Mouse (Mus musculus) G1E (cell line): ENCODE measurements at regions not wholly inside any gene's neighbourhood (a gene's known extent, or its start where the extent isn't known, plus 50 kb on each side); places are given as distances from the start of the nearest gene placed in this dataset.
"Not testable (repeated sequence)": the region's sequence is repeated elsewhere in the genome, so short reads cannot be mapped to it uniquely, and the experiment has no call there.

Experiments
- ATAC-seq: 2 replicates; pipeline ENCODE4 v1.8.0; 2016; ENCODE audit warnings: mild to moderate bottlenecking; ENCODE audit not compliant: insufficient number of reproducible peaks, poor library complexity, low FRiP score, severe bottlenecking; ENCODE audit errors: extremely low read depth
- DNase-seq: peaks from one replicate; pipeline ENCODE4 v3.0.0; 2012; ENCODE audit warnings: low spot score
- H3K27me3 ChIP-seq: 2 replicates; pipeline ENCODE4 v1.6.1; 2012; ENCODE audit warnings: mild to moderate bottlenecking, low read length, inconsistent platforms; ENCODE audit not compliant: insufficient read depth
- H3K36me3 ChIP-seq: replicated peaks from 2 replicates; pipeline ENCODE3; 2012; ENCODE audit warnings: mild to moderate bottlenecking, inconsistent platforms
- H3K4me1 ChIP-seq: 2 replicates; pipeline ENCODE4 v1.6.1; 2012; ENCODE audit warnings: low read depth, low read length, inconsistent platforms, mixed read lengths; ENCODE audit not compliant: insufficient read depth
- H3K4me3 ChIP-seq: 2 replicates; pipeline ENCODE4 v1.5.1; 2012; ENCODE audit warnings: low read depth, mild to moderate bottlenecking, inconsistent platforms, low read length, moderate library complexity, mixed read lengths
- H3K9me3 ChIP-seq: replicated peaks from 2 replicates; pipeline ENCODE4 v1.6.1; 2012; ENCODE audit warnings: inconsistent platforms
- CTCF ChIP-seq: IDR thresholded peaks from 2 replicates; pipeline ENCODE4 v1.5.1; 2012; ENCODE audit warnings: low read depth, low read length, inconsistent platforms, mixed read lengths
- GATA1 ChIP-seq: IDR thresholded peaks from 2 replicates; pipeline ENCODE4 v1.6.1; 2012; ENCODE audit warnings: borderline replicate concordance, low read length, inconsistent platforms, mixed read lengths
- GATA2 ChIP-seq: IDR thresholded peaks from 2 replicates; pipeline ENCODE4 v1.6.1; 2012; ENCODE audit warnings: low read depth, low read length, inconsistent platforms, borderline replicate concordance
- POLR2AphosphoS5 ChIP-seq: IDR thresholded peaks from 2 replicates; pipeline ENCODE4 v1.6.1; 2012; ENCODE audit warnings: low read depth, low read length, inconsistent platforms; ENCODE audit not compliant: insufficient replicate concordance
- TAL1 ChIP-seq: conservative IDR thresholded peaks from 2 replicates; pipeline ENCODE4 v1.6.1; 2012; ENCODE audit warnings: low read depth, low read length, inconsistent platforms, mixed read lengths

- H3K4me3 ChIP-seq: no peak overlapping the region
- ATAC-seq (no peak), DNase-seq (no peak)
- no peaks in the 10 kb centered on the region for H3K9me3 ChIP-seq
- no peaks in the 10 kb centered on the region for H3K36me3 ChIP-seq
- no peak for TF ChIP-seq POLR2AphosphoS5
- TF ChIP-seq CTCF: no peak
- TF ChIP-seq GATA2: no peak
- TF ChIP-seq GATA1: no peak
- no peak for TF ChIP-seq TAL1
- H3K27me3 ChIP-seq: 0 out of 2 replicates have a peak, but pooled peaks cover 6% of the 10 kb centered on the region
- no peaks in the 10 kb centered on the region for H3K4me1 ChIP-seq
Observed at GRCm38 (mm10) chr13:80992342-80992741, 109.2 kb downstream of the Arrdc3 start.

DNA sequence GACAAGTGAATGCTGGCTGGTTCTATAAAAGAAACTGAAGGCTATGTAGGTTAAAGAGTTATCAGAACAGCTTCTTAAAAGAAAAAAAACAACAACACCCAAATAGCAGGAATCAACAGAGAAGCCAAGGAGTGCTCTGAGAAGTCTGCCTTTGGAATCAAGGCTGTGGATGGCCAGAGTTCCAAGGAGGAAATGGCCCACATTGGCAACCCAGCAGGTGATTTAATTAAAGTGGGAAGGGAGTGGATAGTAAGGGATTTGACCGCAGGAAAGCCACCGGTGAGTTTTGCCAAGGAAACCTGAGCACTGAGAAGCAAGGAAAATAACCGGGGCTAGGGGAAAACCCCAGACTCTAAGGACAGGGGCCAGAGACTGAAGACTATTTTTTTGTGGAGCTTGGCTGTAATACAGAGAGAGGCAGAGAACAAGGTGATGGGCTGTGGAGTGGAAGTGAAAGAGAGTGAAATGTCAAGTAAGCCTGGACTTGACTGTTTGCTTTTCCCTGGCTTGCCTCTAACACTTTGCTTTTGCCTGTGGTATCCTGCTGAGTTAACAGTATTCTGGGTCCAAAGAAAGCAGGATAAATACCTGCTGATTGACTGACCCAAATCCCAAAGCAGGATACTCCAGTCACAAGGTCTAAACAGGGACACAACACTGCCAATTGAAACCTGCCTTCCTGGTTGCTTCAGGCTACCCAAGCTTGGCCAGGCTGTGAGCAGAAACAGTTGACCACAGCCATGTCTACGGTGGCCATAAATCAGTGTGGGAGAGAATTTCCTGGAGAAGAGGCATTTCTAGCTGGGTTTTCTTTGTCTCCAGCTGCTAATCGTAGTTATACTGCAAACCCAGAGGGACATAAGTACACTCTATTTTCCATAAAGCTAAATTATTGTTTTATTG lies 125.9 kb downstream of the Arrdc3 start:
- TF ChIP-seq GATA1 (no peak), POLR2AphosphoS5 (no peak), TAL1 (no peak), CTCF (no peak), GATA2 (no peak)
- no peak for ATAC-seq
- DNase-seq: no peak
- H3K27me3 ChIP-seq: peaks cover 3% of the 10 kb centered on the region; the same call in 1 of the 2 replicates
- H3K4me3 ChIP-seq: no peak overlapping the region
- H3K36me3 ChIP-seq: no peaks in the 10 kb centered on the region
- no peaks in the 10 kb centered on the region for H3K4me1 ChIP-seq
- H3K9me3 ChIP-seq: no peaks in the 10 kb centered on the region

DNA sequence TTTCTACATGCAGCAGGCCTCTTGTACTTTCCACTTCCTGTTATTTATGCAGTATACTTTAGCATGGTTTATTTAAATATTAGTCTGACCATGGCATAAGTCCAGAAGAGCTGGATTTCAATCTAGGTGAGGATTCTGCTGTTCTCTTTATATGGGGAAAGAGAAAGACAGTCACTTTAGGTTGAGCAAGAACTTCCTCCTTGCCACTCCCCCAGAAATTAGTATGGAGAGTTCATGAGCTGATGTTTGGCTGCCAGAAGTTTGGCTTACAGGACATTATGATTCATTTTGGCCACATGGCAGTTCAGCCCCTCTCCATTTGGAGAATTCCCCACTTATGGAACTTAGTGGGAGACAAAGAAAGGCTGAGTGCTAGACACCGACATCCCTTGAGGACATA lies 130.8 kb downstream of the Arrdc3 start:
- Histone ChIP-seq H3K27me3 (peaks cover 3% of the 10 kb centered on the region; the same call in 1 of the 2 replicates), H3K4me1 (no peaks in the 10 kb centered on the region), H3K36me3 (no peaks in the 10 kb centered on the region), H3K4me3 (no peak overlapping the region), H3K9me3 (no peaks in the 10 kb centered on the region)
- TF ChIP-seq TAL1: no peak
- TF ChIP-seq GATA2: no peak
- no peak for TF ChIP-seq CTCF
- no peak for TF ChIP-seq GATA1
- TF ChIP-seq POLR2AphosphoS5: no peak
- ATAC-seq: no peak
- no peak for DNase-seq

DNA sequence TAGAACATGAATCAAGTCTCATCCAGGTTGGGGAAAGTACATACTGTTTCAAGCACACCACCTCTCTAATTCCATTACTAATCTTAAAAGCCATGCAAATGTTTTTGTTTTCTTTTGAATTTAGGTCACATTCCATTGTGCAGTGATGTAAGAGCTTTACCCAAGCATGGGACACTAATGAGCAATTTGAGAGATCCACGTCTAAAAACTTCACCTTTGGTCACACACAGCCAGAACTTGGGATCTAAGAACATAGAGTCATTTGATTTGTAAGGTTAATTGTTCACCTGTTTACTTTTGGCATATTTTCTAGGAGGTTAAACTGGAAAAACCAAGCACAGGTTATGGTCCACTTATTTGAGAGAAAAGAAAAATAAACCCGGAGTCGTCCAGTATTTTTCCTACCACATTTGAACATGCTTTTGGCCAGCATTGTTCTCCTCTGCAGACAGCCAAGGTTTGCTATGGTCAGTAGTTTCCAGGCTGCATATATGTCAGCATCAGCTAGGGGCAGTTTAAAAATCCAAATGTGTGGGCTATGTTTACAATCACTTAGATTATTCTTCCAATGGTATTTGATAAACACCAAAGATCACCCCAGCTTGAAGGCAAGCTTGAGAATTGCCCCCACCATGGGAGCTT lies 137.0 kb downstream of the Arrdc3 start:
- DNase-seq (no peak), ATAC-seq (no peak)
- TF ChIP-seq POLR2AphosphoS5 (no peak), GATA1 (no peak), TAL1 (no peak), GATA2 (no peak), CTCF (no peak)
- H3K9me3 ChIP-seq: no peaks in the 10 kb centered on the region
- H3K27me3 ChIP-seq: no peaks in the 10 kb centered on the region
- H3K4me3 ChIP-seq: no peak overlapping the region
- no peaks in the 10 kb centered on the region for H3K4me1 ChIP-seq
- no peaks in the 10 kb centered on the region for H3K36me3 ChIP-seq

- H3K27me3 ChIP-seq: no peaks in the 10 kb centered on the region
- H3K36me3 ChIP-seq: no peaks in the 10 kb centered on the region
- ATAC-seq (no peak), DNase-seq (no peak)
- no peak overlapping the region for H3K4me3 ChIP-seq
- no peaks in the 10 kb centered on the region for H3K4me1 ChIP-seq
- H3K9me3 ChIP-seq: no peaks in the 10 kb centered on the region
- no peak for TF ChIP-seq CTCF
- no peak for TF ChIP-seq POLR2AphosphoS5
- no peak for TF ChIP-seq GATA1
- TF ChIP-seq GATA2: no peak
- no peak for TF ChIP-seq TAL1
Observed at GRCm38 (mm10) chr13:81020811-81021210, 137.6 kb downstream of the Arrdc3 start.

- Histone ChIP-seq H3K4me3 (no peak overlapping the region), H3K27me3 (no peaks in the 10 kb centered on the region), H3K9me3 (no peaks in the 10 kb centered on the region), H3K4me1 (no peaks in the 10 kb centered on the region), H3K36me3 (no peaks in the 10 kb centered on the region)
- ATAC-seq: no peak
- no peak for DNase-seq
- TF ChIP-seq GATA2: no peak
- no peak for TF ChIP-seq CTCF
- TF ChIP-seq GATA1: no peak
- TF ChIP-seq POLR2AphosphoS5: no peak
- no peak for TF ChIP-seq TAL1
Observed at GRCm38 (mm10) chr13:81022410-81022809, 139.2 kb downstream of the Arrdc3 start.

- not testable (repeated sequence) for DNase-seq, H3K4me3 ChIP-seq, H3K9me3 ChIP-seq, H3K36me3 ChIP-seq, H3K27me3 ChIP-seq, ATAC-seq, H3K4me1 ChIP-seq
Observed at GRCm38 (mm10) chr13:81025241-81025760, 142.1 kb downstream of the Arrdc3 start.
